Mouse (Mus musculus) forebrain, postnatal 0 days (tissue): ENCODE data around the gene Spata13. TPM values are rescaled to one million over a fixed set of nuclear protein-coding genes. Genes with fewer than 3 reads are reported as not detected.

Experiments
- ATAC-seq: fragments of 200-750 bp; cut with Nextera tagmentation; 2 replicates; pipeline ENCODE4 v1.8.0; 2017; ENCODE audit warnings: mild to moderate bottlenecking, moderate library complexity
- DNase-seq: peaks from one replicate; pipeline ENCODE4 v3.0.0-alpha.2; 2015
- H3K27ac ChIP-seq: fragments of 300-500 bp; sonication (generic); 2 replicates; pipeline ENCODE4 v1.5.1; 2014; ENCODE audit warnings: low read depth, mild to moderate bottlenecking, antibody characterized with exemption, low read length, moderate library complexity, mixed read lengths
- H3K27me3 ChIP-seq: fragments of 300-500 bp; sonication (generic); 2 replicates; pipeline ENCODE4 v1.6.1; 2014; ENCODE audit warnings: mild to moderate bottlenecking, low read length, mixed read lengths; ENCODE audit not compliant: insufficient read depth
- H3K36me3 ChIP-seq: fragments of 300-500 bp; sonication (generic); 2 replicates; pipeline ENCODE4 v1.6.1; 2014; ENCODE audit warnings: mild to moderate bottlenecking, moderate library complexity; ENCODE audit not compliant: insufficient read depth
- H3K4me1 ChIP-seq: fragments of 300-500 bp; sonication (generic); 2 replicates; pipeline ENCODE4 v1.6.1; 2014; ENCODE audit warnings: antibody characterized with exemption; ENCODE audit not compliant: insufficient read depth
- H3K4me2 ChIP-seq: fragments of 300-500 bp; sonication (generic); 2 replicates; pipeline ENCODE4 v1.6.1; 2014; ENCODE audit warnings: low read depth, mild to moderate bottlenecking, moderate library complexity
- H3K4me3 ChIP-seq: fragments of 300-500 bp; sonication (generic); 2 replicates; pipeline ENCODE4 v1.5.1; 2014; ENCODE audit warnings: low read depth, low read length, mixed read lengths
- H3K9ac ChIP-seq: fragments of 300-500 bp; sonication (generic); 2 replicates; pipeline ENCODE4 v1.6.1; 2014; ENCODE audit warnings: mild to moderate bottlenecking
- H3K9me3 ChIP-seq: fragments of 300-500 bp; sonication (generic); 2 replicates; pipeline ENCODE4 v1.6.1; 2016; ENCODE audit warnings: low read length
- CTCF ChIP-seq: sonication (generic); IDR thresholded peaks from 2 replicates; pipeline ENCODE4 v1.5.1; 2016; ENCODE audit warnings: antibody characterized with exemption, control low read depth, low read depth
- WGBS: fragments of 180-500 bp; shearing (Covaris S2); extraction: QIAGEN DNeasy Blood & Tissue Kit; methylation state at CpG from one replicate; pipeline ENCODE4 v1.1.7; 2014; 5-methylcytosine and 5-hydroxymethylcytosine counted together
- polyA plus RNA-seq: library from polyadenylated mRNA; unstranded; fragments of >200 nt; fragmentation: Nextera tagmentation; extraction: Ambion mirVana; gene quantifications from 2 replicates; pipeline ENCODE4 v1.2.1, GENCODE M21; 2015
- total RNA-seq: library from RNA; depleted of rRNA; stranded (reverse); fragments of >200 nt; gene quantifications from 2 replicates; pipeline ENCODE4 v1.2.3, GENCODE M21; 2014

The Spata13 gene
- total and polyA plus RNA-seq, 2 experiments from 2014 or later = 17.3 to 43.6 TPM

DNA sequence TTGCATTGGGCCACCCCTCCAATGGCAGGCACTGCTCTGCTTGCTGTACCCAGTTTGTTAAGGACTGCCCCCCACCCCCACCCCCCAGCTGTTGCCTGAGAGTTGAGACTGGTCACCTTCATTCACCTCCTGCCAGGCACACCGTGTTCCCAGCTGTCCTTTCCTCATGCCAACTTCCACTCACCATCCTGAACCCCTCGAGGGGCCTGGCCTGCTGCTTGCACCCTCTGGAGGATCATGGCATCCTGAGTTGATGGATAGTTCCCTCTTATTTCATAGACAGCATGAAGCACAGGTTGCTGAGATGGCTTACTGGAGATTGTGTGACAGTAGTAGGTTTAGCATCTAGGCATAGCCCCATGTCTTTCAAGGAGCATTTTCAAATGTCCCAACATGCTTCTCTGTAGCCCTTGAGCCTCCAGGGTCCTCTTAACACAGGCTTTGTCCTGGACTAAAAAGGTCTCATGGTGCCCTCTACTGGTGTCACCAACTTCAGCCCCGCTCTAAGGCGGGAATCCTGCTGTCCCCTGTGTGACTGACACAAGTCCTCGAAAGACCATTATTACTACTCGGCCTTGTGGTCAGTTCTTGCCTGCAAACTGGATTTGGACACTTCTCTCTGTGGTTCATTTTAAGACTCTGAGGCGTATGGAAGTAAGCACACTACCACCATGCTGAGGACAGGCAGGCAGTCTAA is 54.9 kb downstream of the Spata13 start:
- no peaks in the 10 kb centered on the region for H3K27me3 ChIP-seq
- peak; percentile 84 for TF ChIP-seq CTCF
- no peaks in the 10 kb centered on the region for H3K36me3 ChIP-seq
- peaks cover 12% of the 10 kb centered on the region; the same call in 1 of the 2 replicates for H3K4me1 ChIP-seq
- DNase-seq (peak; percentile 81), ATAC-seq (peak; percentile 76)
- WGBS = 27% methylated on average over 7 of the region's 7 CpGs
- H3K27ac ChIP-seq = no peak overlapping the region
- no peak overlapping the region for H3K4me3 ChIP-seq
- H3K4me2 ChIP-seq = no peak overlapping the region
- H3K9me3 ChIP-seq = no peaks in the 10 kb centered on the region
- H3K9ac ChIP-seq = no peak overlapping the region

DNA sequence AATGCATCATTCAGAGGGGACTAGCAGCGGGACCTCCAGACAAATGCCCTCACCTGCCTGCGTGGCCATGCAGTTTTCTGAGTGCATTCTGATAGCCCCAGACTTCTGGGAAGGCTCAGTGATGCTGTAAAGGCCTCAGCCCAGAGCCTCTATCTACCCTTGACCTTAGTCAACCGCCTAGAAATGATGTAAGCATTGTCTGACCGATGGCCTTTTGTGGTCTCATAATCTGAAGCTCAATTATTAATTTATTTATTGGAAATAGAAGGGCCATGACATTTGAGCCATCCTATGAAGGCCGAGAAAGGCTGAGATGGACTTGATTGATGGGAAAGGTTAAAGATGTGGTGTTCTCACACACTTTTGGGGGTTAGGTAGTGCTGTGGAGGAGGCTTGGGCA is 56.0 kb downstream of the Spata13 start:
- 87% methylated on average over 5 of the region's 5 CpGs for WGBS
- TF ChIP-seq CTCF = no peak
- no peaks in the 10 kb centered on the region for H3K9me3 ChIP-seq
- no peak overlapping the region for H3K27ac ChIP-seq
- DNase-seq = no peak
- no peaks in the 10 kb centered on the region for H3K27me3 ChIP-seq
- H3K9ac ChIP-seq = no peak overlapping the region
- H3K4me1 ChIP-seq = peaks cover 12% of the 10 kb centered on the region; the same call in 1 of the 2 replicates
- no peak for ATAC-seq
- H3K4me3 ChIP-seq = no peak overlapping the region
- H3K36me3 ChIP-seq = no peaks in the 10 kb centered on the region
- no peak overlapping the region for H3K4me2 ChIP-seq

DNA sequence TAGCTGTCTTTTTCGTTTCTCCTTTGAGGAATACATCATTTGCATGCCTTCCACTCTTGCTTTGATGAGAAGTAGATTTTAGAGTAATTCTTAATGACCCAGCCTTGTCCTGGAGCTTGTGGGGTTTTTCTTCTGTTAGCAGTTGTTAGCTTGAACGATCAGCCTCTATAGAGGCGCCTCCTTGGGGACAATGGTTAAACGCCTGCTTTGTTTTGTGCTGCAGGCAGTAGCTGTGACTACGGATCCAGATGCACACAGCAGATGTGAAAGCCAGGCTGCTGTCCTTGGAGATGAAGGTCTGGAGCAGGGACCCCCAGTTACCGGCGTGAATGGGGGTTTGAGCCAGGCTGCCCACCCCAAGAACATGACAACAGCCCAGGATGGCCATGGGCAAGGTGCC is 56.8 kb downstream of the Spata13 start:
- 17% methylated on average over 7 of the region's 7 CpGs for WGBS
- DNase-seq (no peak), ATAC-seq (no peak)
- TF ChIP-seq CTCF = no peak
- no peaks in the 10 kb centered on the region for H3K9me3 ChIP-seq
- no peak overlapping the region for H3K27ac ChIP-seq
- H3K36me3 ChIP-seq = no peaks in the 10 kb centered on the region
- no peak overlapping the region for H3K4me3 ChIP-seq
- 0 out of 2 replicates have a peak overlapping the region, but pooled peaks have one; percentile 33 for H3K9ac ChIP-seq
- no peak overlapping the region for H3K4me2 ChIP-seq
- peaks cover 12% of the 10 kb centered on the region; the same call in 1 of the 2 replicates for H3K4me1 ChIP-seq
- no peaks in the 10 kb centered on the region for H3K27me3 ChIP-seq

DNA sequence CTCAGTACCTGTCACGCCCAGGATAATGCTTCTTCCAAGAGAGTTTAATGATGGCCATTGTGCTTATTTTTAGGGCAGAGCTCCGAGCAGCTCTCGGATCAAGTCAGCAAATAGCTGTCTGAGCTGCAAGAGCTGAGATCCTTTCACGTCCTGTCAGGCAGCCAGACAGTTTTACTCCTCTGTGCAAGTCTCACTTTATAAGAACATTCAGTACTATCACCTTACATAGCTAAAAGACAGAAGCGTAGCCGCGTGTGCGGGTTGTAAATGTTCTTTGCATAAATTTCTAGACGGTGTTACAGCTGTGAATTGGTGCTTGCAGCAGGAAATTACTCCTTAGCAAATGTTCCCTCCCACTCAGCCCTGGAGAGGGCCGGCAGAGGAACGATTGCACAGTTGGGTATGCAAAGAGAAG is 59.3 kb downstream of the Spata13 start:
- DNase-seq (peak; percentile 64), ATAC-seq (peak; percentile 32)
- WGBS = 19% methylated on average over 11 of the region's 11 CpGs
- Histone ChIP-seq H3K27me3 (no peaks in the 10 kb centered on the region), H3K4me3 (no peak overlapping the region), H3K4me2 (no peak overlapping the region; the same call in 1 of the 2 replicates), H3K9me3 (no peaks in the 10 kb centered on the region), H3K9ac (no peak overlapping the region), H3K4me1 (peaks cover 6% of the 10 kb centered on the region; the same call in 1 of the 2 replicates), H3K36me3 (no peaks in the 10 kb centered on the region), H3K27ac (peak overlapping the region; percentile 66)
- no peak for TF ChIP-seq CTCF

DNA sequence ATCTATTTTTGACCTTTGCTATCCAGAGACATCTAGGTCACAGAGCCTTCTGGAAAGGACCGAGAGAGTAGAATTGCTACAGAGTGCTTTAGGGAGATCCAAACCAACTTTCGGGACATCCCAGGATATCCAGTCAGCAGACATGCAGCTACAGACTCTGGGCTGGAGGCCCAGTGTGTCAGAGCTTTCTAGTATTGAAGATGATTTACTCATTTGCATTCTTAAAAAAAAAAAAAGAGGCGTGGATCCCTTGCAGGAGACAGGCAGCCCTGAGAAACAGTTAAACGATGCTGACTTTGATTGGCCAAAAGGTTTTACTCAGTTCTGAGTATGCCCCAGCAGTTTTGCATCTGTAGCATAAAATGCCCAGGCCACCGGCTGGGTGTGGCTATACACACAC is 59.9 kb downstream of the Spata13 start:
- no peak for DNase-seq
- ATAC-seq = no peak

DNA sequence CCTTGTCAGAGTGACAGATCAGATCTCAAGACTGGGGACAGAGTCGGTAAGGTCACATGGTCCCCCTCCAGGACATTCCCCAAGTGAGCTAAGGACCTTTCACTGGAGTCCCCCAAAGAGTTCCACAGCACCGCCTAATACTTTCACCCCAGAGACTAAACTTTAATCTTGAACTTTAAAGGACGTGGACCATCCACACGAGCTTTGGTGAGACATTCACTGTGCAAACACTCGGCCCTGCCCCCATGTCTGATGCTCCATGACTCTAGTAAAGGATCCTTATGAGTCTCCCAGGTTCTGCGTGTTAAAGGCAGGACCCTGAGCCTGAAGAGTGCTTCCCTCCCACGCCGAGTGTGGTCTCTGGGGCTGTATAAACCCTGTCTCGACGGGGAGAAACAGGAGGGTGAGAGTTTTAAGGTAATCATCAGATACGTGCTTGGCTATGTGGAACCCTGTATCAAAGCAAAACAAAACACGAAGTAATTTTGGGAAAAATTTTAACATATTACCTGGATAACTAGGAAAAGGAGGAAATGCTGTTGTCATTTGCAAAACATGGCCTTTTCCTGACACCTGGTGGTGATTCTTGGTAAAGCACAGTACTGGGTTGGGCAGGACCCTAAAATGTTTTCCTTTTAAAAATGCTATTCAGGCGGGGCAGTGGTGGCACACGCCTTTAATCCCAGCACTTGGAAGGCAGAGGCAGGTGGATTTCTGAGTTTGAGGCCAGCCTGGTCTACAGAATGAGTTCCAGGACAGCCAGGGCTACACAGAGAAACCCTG is 60.6 kb downstream of the Spata13 start:
- Histone ChIP-seq H3K27me3 (no peaks in the 10 kb centered on the region), H3K27ac (no peak overlapping the region), H3K36me3 (no peaks in the 10 kb centered on the region), H3K9me3 (no peaks in the 10 kb centered on the region), H3K4me3 (no peak overlapping the region), H3K4me1 (peaks cover 6% of the 10 kb centered on the region; the same call in 1 of the 2 replicates), H3K4me2 (no peak overlapping the region), H3K9ac (no peak overlapping the region)
- 68% methylated on average over 14 of the region's 14 CpGs for whole genome bisulfite sequencing
- no peak for ATAC-seq
- TF ChIP-seq CTCF = peak; percentile 90
- peak; percentile 87 for DNase-seq

More for the DNA sequence above, 59.9 kb downstream of the Spata13 start:
- Histone ChIP-seq H3K4me2 (no peak overlapping the region), H3K36me3 (no peaks in the 10 kb centered on the region), H3K9ac (no peak overlapping the region), H3K9me3 (no peaks in the 10 kb centered on the region), H3K27ac (peak overlapping the region; percentile 66), H3K4me1 (peaks cover 6% of the 10 kb centered on the region; the same call in 1 of the 2 replicates), H3K4me3 (no peak overlapping the region), H3K27me3 (no peaks in the 10 kb centered on the region)
- TF ChIP-seq CTCF = no peak
- WGBS = 51% methylated on average over 5 of the region's 5 CpGs

DNA sequence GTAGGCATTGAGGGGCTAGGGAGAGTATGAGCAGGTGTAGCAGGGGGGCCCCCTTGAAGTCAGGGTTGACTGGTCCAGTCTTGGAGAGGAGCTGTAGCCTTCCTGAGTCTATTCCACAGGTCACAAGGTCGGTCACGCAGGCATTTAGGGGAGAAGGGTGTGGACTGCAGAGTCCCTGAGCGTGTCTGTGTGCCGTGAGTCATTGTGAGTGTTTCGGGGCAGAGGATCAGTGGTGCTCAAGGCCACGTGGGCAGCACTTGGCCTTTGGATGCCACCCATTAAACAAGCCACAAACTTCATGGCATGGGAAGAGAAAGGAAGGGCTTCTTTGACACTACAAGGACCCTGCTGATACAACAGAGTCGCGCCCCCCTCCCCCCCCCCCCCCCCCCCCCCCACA is 63.5 kb downstream of the Spata13 start:
- Histone ChIP-seq H3K27ac (no peak overlapping the region), H3K4me3 (no peak overlapping the region), H3K36me3 (no peaks in the 10 kb centered on the region), H3K4me2 (no peak overlapping the region), H3K9me3 (no peaks in the 10 kb centered on the region), H3K9ac (no peak overlapping the region), H3K27me3 (no peaks in the 10 kb centered on the region), H3K4me1 (peaks cover 6% of the 10 kb centered on the region; the same call in 1 of the 2 replicates)
- DNase-seq = no peak
- TF ChIP-seq CTCF = no peak
- ATAC-seq = no peak
- WGBS = 90% methylated on average over 7 of the region's 8 CpGs
